Mouse (Mus musculus) lung, embryonic 16.5 days (tissue): ENCODE results near the gene St3gal2. TPM values are rescaled to one million over a fixed set of nuclear protein-coding genes. Genes with fewer than 3 reads are reported as not detected.
A peak's percentile ranks its signal among the peaks of the same experiment; 100 is the strongest.
"Not testable (repeated sequence)": the region's sequence is repeated elsewhere in the genome, so short reads cannot be mapped to it uniquely, and the experiment has no call there.

Experiments used
- ATAC-seq: fragments of 200-750 bp; cut with Nextera tagmentation; 2 replicates; pipeline ENCODE4 v1.8.0; 2017; ENCODE audit warnings: low read depth, mild to moderate bottlenecking, moderate library complexity
- H3K27ac ChIP-seq: fragments of 300-500 bp; sonication (generic); 2 replicates; pipeline ENCODE4 v1.5.1; 2014; ENCODE audit warnings: mild to moderate bottlenecking, control low read depth, low read length
- H3K27me3 ChIP-seq: fragments of 300-500 bp; sonication (generic); 2 replicates; pipeline ENCODE4 v1.6.1; 2014; ENCODE audit warnings: low read depth, low read length, mixed read lengths; ENCODE audit not compliant: control insufficient read depth, insufficient read depth
- H3K36me3 ChIP-seq: fragments of 300-500 bp; sonication (generic); 2 replicates; pipeline ENCODE4 v1.6.1; 2014; ENCODE audit warnings: low read length; ENCODE audit not compliant: control insufficient read depth, insufficient read depth
- H3K4me1 ChIP-seq: fragments of 300-500 bp; sonication (generic); replicated peaks from 2 replicates; pipeline ENCODE4 v1.6.1; 2014; ENCODE audit warnings: low read length, mixed read lengths; ENCODE audit not compliant: control insufficient read depth, insufficient read depth
- H3K4me2 ChIP-seq: fragments of 300-500 bp; sonication (generic); 2 replicates; pipeline ENCODE4 v1.6.1; 2014; ENCODE audit warnings: low read depth, low read length, control low read depth
- H3K4me3 ChIP-seq: fragments of 300-500 bp; sonication (generic); 2 replicates; pipeline ENCODE4 v1.5.1; 2014; ENCODE audit warnings: mild to moderate bottlenecking, low read length, control low read depth
- H3K9ac ChIP-seq: fragments of 300-500 bp; sonication (generic); 2 replicates; pipeline ENCODE4 v1.6.1; 2014; ENCODE audit warnings: low read length, control low read depth
- H3K9me3 ChIP-seq: fragments of 300-500 bp; sonication (generic); 2 replicates; pipeline ENCODE4 v1.6.1; 2016; ENCODE audit warnings: low read length; ENCODE audit not compliant: control insufficient read depth
- WGBS: fragments of 180-500 bp; shearing (Covaris S2); extraction: QIAGEN DNeasy Blood & Tissue Kit; methylation state at CpG from one replicate; pipeline ENCODE4 v1.1.7; 2014; 5-methylcytosine and 5-hydroxymethylcytosine counted together
- polyA plus RNA-seq: library from polyadenylated mRNA; unstranded; fragments of >200 nt; fragmentation: Nextera tagmentation; extraction: Ambion mirVana; gene quantifications from 2 replicates; pipeline ENCODE4 v1.2.1, GENCODE M21; 2015

St3gal2 gene
- polyA plus RNA-seq, 1 experiment from 2014 or later, result 19.5 TPM

GRCm38 (mm10) chr8:110966586-110966985 is 46.9 kb downstream of the St3gal2 start:
- no peak for ATAC-seq
- Histone ChIP-seq H3K36me3 (no peaks in the 10 kb centered on the region; the same call in 1 of the 2 replicates), H3K9me3 (no peaks in the 10 kb centered on the region), H3K9ac (no peak overlapping the region), H3K27me3 (no peaks in the 10 kb centered on the region), H3K4me3 (no peak overlapping the region), H3K4me1 (peaks cover 7% of the 10 kb centered on the region; the same call in 1 of the 2 replicates), H3K27ac (no peak overlapping the region), H3K4me2 (no peak overlapping the region)
- 68% methylated on average over 8 of the region's 8 CpGs for WGBS

- H3K27ac ChIP-seq, result no peak overlapping the region
- H3K9ac ChIP-seq, result no peak overlapping the region
- no peak overlapping the region for H3K4me3 ChIP-seq
- H3K27me3 ChIP-seq, result no peaks in the 10 kb centered on the region
- WGBS, result 80% methylated on average over 9 of the region's 9 CpGs
- H3K4me1 ChIP-seq, result peaks cover 7% of the 10 kb centered on the region; the same call in 1 of the 2 replicates
- no peak for ATAC-seq
- H3K36me3 ChIP-seq, result no peaks in the 10 kb centered on the region; the same call in 1 of the 2 replicates
- H3K9me3 ChIP-seq, result no peaks in the 10 kb centered on the region
- no peak overlapping the region for H3K4me2 ChIP-seq
Measured at GRCm38 (mm10) chr8:110967326-110967725, 47.6 kb downstream of the St3gal2 start.

- Histone ChIP-seq H3K36me3 (peaks cover 15% of the 10 kb centered on the region), H3K4me3 (peak overlapping the region; percentile 57), H3K4me2 (peak overlapping the region; percentile 65), H3K27ac (no peak overlapping the region), H3K9me3 (no peaks in the 10 kb centered on the region), H3K27me3 (no peaks in the 10 kb centered on the region), H3K9ac (peak overlapping the region; percentile 70), H3K4me1 (peaks cover 7% of the 10 kb centered on the region; the same call in 1 of the 2 replicates)
- 6% methylated on average over 45 of the region's 45 CpGs for WGBS
- peak; percentile 96 for ATAC-seq
Measured at GRCm38 (mm10) chr8:110969910-110970770, 50.4 kb downstream of the St3gal2 start.

GRCm38 (mm10) chr8:110976532-110976931 is 56.8 kb downstream of the St3gal2 start:
- WGBS, result 86% methylated on average over 8 of the region's 8 CpGs
- not testable (repeated sequence) for H3K27ac ChIP-seq, ATAC-seq, H3K4me3 ChIP-seq, H3K9me3 ChIP-seq, H3K27me3 ChIP-seq, H3K9ac ChIP-seq, H3K4me1 ChIP-seq, H3K4me2 ChIP-seq
- H3K36me3 ChIP-seq, result peaks cover 36% of the 10 kb centered on the region

- H3K36me3 ChIP-seq, result peaks cover 43% of the 10 kb centered on the region
- not testable (repeated sequence) for H3K27ac ChIP-seq, H3K27me3 ChIP-seq, H3K4me1 ChIP-seq, H3K4me2 ChIP-seq, H3K4me3 ChIP-seq, H3K9me3 ChIP-seq, H3K9ac ChIP-seq
- ATAC-seq, result peak; percentile 90
- 44% methylated on average over 2 of the region's 2 CpGs for WGBS
Measured at GRCm38 (mm10) chr8:110977987-110978386, 58.3 kb downstream of the St3gal2 start.

GRCm38 (mm10) chr8:110981304-110981703 is 61.6 kb downstream of the St3gal2 start:
- Histone ChIP-seq H3K9ac (no peak overlapping the region), H3K9me3 (no peaks in the 10 kb centered on the region), H3K36me3 (peaks cover 51% of the 10 kb centered on the region), H3K4me1 (no peaks in the 10 kb centered on the region), H3K27me3 (no peaks in the 10 kb centered on the region), H3K27ac (no peak overlapping the region), H3K4me2 (no peak overlapping the region), H3K4me3 (no peak overlapping the region)
- WGBS, result 73% methylated on average over 2 of the region's 2 CpGs
- ATAC-seq, result no peak

GRCm38 (mm10) chr8:110987805-110988744 is 68.4 kb downstream of the St3gal2 start:
- no peak overlapping the region for H3K9ac ChIP-seq
- no peak overlapping the region for H3K4me3 ChIP-seq
- no peak overlapping the region for H3K4me2 ChIP-seq
- no peaks in the 10 kb centered on the region for H3K9me3 ChIP-seq
- no peak for ATAC-seq
- H3K27ac ChIP-seq, result no peak overlapping the region
- H3K36me3 ChIP-seq, result peaks cover 63% of the 10 kb centered on the region
- no peaks in the 10 kb centered on the region for H3K27me3 ChIP-seq
- no peaks in the 10 kb centered on the region for H3K4me1 ChIP-seq
- 80% methylated on average over 8 of the region's 8 CpGs for WGBS

GRCm38 (mm10) chr8:110990017-110990416 is 70.3 kb downstream of the St3gal2 start:
- ATAC-seq, result peak; percentile 47; the same call in 1 of the 2 replicates
- Histone ChIP-seq H3K4me3 (no peak overlapping the region), H3K36me3 (peaks cover 50% of the 10 kb centered on the region), H3K27ac (peak overlapping the region; percentile 30; the same call in 1 of the 2 replicates), H3K27me3 (no peaks in the 10 kb centered on the region), H3K4me1 (no peaks in the 10 kb centered on the region), H3K9ac (no peak overlapping the region), H3K4me2 (no peak overlapping the region), H3K9me3 (no peaks in the 10 kb centered on the region)
- 66% methylated on average over 9 of the region's 9 CpGs for WGBS
